Mouse (Mus musculus) forebrain, embryonic 16.5 days (tissue): ENCODE measurements around the gene Snx9. TPM values are rescaled to one million over a fixed set of nuclear protein-coding genes. Genes with fewer than 3 reads are reported as not detected.
A peak's percentile ranks its signal among the peaks of the same experiment; 100 is the strongest.

ENCODE experiments used
- ATAC-seq: fragments of 200-750 bp; cut with Nextera tagmentation; 2 replicates; pipeline ENCODE4 v1.8.0; 2017; ENCODE audit warnings: mild to moderate bottlenecking, moderate library complexity
- H3K27ac ChIP-seq: fragments of 300-500 bp; sonication (generic); 2 replicates; pipeline ENCODE4 v1.5.1; 2014; ENCODE audit warnings: low read length, control low read depth
- H3K27me3 ChIP-seq: fragments of 300-500 bp; sonication (generic); replicated peaks from 2 replicates; pipeline ENCODE4 v1.6.1; 2014; ENCODE audit warnings: low read length; ENCODE audit not compliant: control insufficient read depth, insufficient read depth
- H3K36me3 ChIP-seq: fragments of 300-500 bp; sonication (generic); 2 replicates; pipeline ENCODE4 v1.6.1; 2014; ENCODE audit not compliant: control insufficient read depth, insufficient read depth
- H3K4me1 ChIP-seq: fragments of 300-500 bp; sonication (generic); replicated peaks from 2 replicates; pipeline ENCODE4 v1.6.1; 2014; ENCODE audit warnings: low read length; ENCODE audit not compliant: control insufficient read depth, insufficient read depth
- H3K4me2 ChIP-seq: fragments of 300-500 bp; sonication (generic); 2 replicates; pipeline ENCODE4 v1.6.1; 2014; ENCODE audit warnings: mild to moderate bottlenecking, low read length, control low read depth
- H3K4me3 ChIP-seq: fragments of 300-500 bp; sonication (generic); replicated peaks from 2 replicates; pipeline ENCODE4 v1.5.1; 2014; ENCODE audit warnings: mild to moderate bottlenecking, low read length, control low read depth
- H3K9ac ChIP-seq: fragments of 300-500 bp; sonication (generic); replicated peaks from 2 replicates; pipeline ENCODE4 v1.6.1; 2014; ENCODE audit warnings: low read depth, low read length, control low read depth
- H3K9me3 ChIP-seq: fragments of 300-500 bp; sonication (generic); 2 replicates; pipeline ENCODE4 v1.6.1; 2016; ENCODE audit warnings: low read length; ENCODE audit not compliant: control insufficient read depth
- WGBS: fragments of 180-500 bp; shearing (Covaris S2); extraction: QIAGEN DNeasy Blood & Tissue Kit; methylation state at CpG from one replicate; pipeline ENCODE4 v1.1.7; 2014; 5-methylcytosine and 5-hydroxymethylcytosine counted together
- polyA plus RNA-seq: library from polyadenylated mRNA; unstranded; fragments of >200 nt; fragmentation: Nextera tagmentation; extraction: Ambion mirVana; gene quantifications from 2 replicates; pipeline ENCODE4 v1.2.1, GENCODE M21; 2015

Gene Snx9
- polyA plus RNA-seq, 1 experiment from 2014 or later = 4.5 TPM

GRCm38 (mm10) chr17:5850031-5850430 lies 8.9 kb downstream of the Snx9 start:
- Histone ChIP-seq H3K9me3 (no peaks in the 10 kb centered on the region), H3K9ac (no peak overlapping the region), H3K4me3 (no peak overlapping the region), H3K36me3 (no peaks in the 10 kb centered on the region), H3K4me2 (no peak overlapping the region), H3K27me3 (no peaks in the 10 kb centered on the region), H3K27ac (no peak overlapping the region), H3K4me1 (peaks cover 9% of the 10 kb centered on the region)
- ATAC-seq = no peak
- 94% methylated on average over 3 of the region's 3 CpGs for WGBS

GRCm38 (mm10) chr17:5850476-5850875 lies 9.3 kb downstream of the Snx9 start:
- ATAC-seq = no peak
- no peak overlapping the region for H3K27ac ChIP-seq
- H3K4me2 ChIP-seq = no peak overlapping the region
- no peaks in the 10 kb centered on the region for H3K27me3 ChIP-seq
- no peaks in the 10 kb centered on the region for H3K36me3 ChIP-seq
- H3K9ac ChIP-seq = no peak overlapping the region
- WGBS = 93% methylated on average over 3 of the region's 3 CpGs
- H3K4me3 ChIP-seq = no peak overlapping the region
- H3K9me3 ChIP-seq = no peaks in the 10 kb centered on the region
- peaks cover 9% of the 10 kb centered on the region for H3K4me1 ChIP-seq

- 95% methylated on average over 13 of the region's 13 CpGs for WGBS
- Histone ChIP-seq H3K4me1 (peaks cover 9% of the 10 kb centered on the region), H3K9me3 (no peaks in the 10 kb centered on the region), H3K27me3 (no peaks in the 10 kb centered on the region), H3K4me3 (no peak overlapping the region), H3K4me2 (no peak overlapping the region), H3K27ac (no peak overlapping the region), H3K9ac (no peak overlapping the region), H3K36me3 (no peaks in the 10 kb centered on the region)
- no peak for ATAC-seq
These were observed 12.8 kb downstream of the Snx9 start for GRCm38 (mm10) chr17:5853936-5854335.

- no peak overlapping the region for H3K4me3 ChIP-seq
- no peaks in the 10 kb centered on the region for H3K27me3 ChIP-seq
- no peaks in the 10 kb centered on the region for H3K4me1 ChIP-seq
- no peak overlapping the region for H3K9ac ChIP-seq
- H3K9me3 ChIP-seq = no peaks in the 10 kb centered on the region
- no peak overlapping the region for H3K4me2 ChIP-seq
- ATAC-seq = no peak
- H3K36me3 ChIP-seq = no peaks in the 10 kb centered on the region
- no peak overlapping the region for H3K27ac ChIP-seq
These were observed 14.4 kb downstream of the Snx9 start for GRCm38 (mm10) chr17:5855560-5855959.

- no peak overlapping the region for H3K9ac ChIP-seq
- H3K4me2 ChIP-seq = no peak overlapping the region
- WGBS = 87% methylated on average over 7 of the region's 7 CpGs
- H3K9me3 ChIP-seq = no peaks in the 10 kb centered on the region
- no peak overlapping the region for H3K27ac ChIP-seq
- H3K4me3 ChIP-seq = no peak overlapping the region
- ATAC-seq = no peak
- no peaks in the 10 kb centered on the region for H3K36me3 ChIP-seq
- no peaks in the 10 kb centered on the region for H3K27me3 ChIP-seq
- no peaks in the 10 kb centered on the region for H3K4me1 ChIP-seq
These were observed 15.3 kb downstream of the Snx9 start for GRCm38 (mm10) chr17:5856426-5856825.

DNA sequence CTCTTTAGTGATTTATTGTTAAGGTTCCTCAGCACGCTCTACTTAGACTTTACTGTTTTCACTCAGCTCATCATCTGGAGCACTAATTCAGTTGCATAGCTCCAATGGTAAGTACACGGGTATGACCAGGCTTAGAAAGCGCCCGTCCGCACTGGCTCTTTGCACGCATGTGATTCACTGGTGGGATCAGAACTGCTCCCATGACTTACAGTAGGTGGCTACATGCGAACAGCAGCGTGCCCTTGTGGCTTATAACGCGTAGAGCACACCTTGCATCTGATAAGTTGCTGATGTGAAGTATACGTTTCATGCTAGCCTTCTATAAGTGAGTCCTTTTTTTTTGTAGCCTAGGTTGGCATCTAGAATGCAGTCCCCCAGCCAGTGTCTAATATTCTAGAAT lies 16.1 kb downstream of the Snx9 start:
- Histone ChIP-seq H3K36me3 (no peaks in the 10 kb centered on the region), H3K4me2 (no peak overlapping the region), H3K4me1 (peaks cover 2% of the 10 kb centered on the region), H3K4me3 (no peak overlapping the region), H3K9me3 (no peaks in the 10 kb centered on the region), H3K27ac (no peak overlapping the region), H3K27me3 (no peaks in the 10 kb centered on the region), H3K9ac (no peak overlapping the region)
- ATAC-seq = no peak
- WGBS = 96% methylated on average over 11 of the region's 11 CpGs

- no peaks in the 10 kb centered on the region for H3K36me3 ChIP-seq
- no peak overlapping the region for H3K4me3 ChIP-seq
- H3K27me3 ChIP-seq = no peaks in the 10 kb centered on the region
- H3K27ac ChIP-seq = no peak overlapping the region
- H3K4me2 ChIP-seq = no peak overlapping the region
- 75% methylated on average over 8 of the region's 8 CpGs for WGBS
- no peak for ATAC-seq
- H3K4me1 ChIP-seq = peaks cover 9% of the 10 kb centered on the region
- no peak overlapping the region for H3K9ac ChIP-seq
- H3K9me3 ChIP-seq = no peaks in the 10 kb centered on the region
These were observed 17.1 kb downstream of the Snx9 start for GRCm38 (mm10) chr17:5858209-5858608.

DNA sequence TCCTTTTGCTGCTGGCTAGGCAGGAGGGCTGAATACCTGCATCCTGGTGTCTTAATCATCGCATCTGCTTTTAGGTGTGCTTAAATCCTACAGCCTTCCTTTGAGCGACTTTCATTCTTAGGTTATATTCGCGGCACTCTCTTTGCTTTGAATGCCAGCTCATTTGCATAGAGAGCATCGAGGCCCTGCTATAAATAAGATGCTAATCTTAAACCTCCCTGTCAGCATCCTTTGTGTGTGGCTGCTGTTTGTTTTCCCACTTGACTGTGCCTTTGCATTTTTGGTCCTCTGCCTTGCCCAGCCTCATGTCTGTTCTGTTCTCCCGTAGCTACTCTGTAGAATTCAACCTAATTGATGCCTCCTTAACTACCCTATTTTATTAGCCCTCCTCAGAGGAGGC lies 21.2 kb downstream of the Snx9 start:
- Histone ChIP-seq H3K4me2 (peak overlapping the region; percentile 11; the same call in 1 of the 2 replicates), H3K4me3 (no peak overlapping the region), H3K27ac (no peak overlapping the region), H3K9ac (0 out of 2 replicates have a peak overlapping the region, but pooled peaks have one; percentile 17), H3K27me3 (no peaks in the 10 kb centered on the region), H3K36me3 (no peaks in the 10 kb centered on the region), H3K9me3 (no peaks in the 10 kb centered on the region), H3K4me1 (peaks cover 9% of the 10 kb centered on the region)
- WGBS = under 1% methylated on average over 6 of the region's 6 CpGs
- peak; percentile 59; the same call in 1 of the 2 replicates for ATAC-seq

DNA sequence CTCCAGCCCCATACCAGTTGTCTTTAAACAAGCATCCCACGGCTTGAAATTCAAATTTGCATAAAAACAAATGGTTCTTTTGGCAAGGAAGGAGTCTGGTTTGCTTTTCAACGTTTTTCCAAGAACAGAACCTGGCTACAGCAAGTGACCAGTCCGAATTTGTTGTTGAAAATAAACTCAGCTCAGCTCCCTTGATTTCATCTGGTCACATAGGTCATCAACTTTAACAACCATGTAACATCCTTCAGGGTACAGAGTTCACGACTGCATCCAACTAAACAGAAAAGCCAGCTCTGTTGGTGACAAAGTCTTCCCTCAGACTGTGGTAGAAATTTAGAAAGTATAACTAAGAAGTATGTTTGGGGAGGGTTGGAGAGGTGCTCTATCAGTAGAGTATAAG lies 21.7 kb downstream of the Snx9 start:
- no peak overlapping the region for H3K27ac ChIP-seq
- H3K4me2 ChIP-seq = no peak overlapping the region
- H3K9ac ChIP-seq = no peak overlapping the region
- no peaks in the 10 kb centered on the region for H3K27me3 ChIP-seq
- no peaks in the 10 kb centered on the region for H3K36me3 ChIP-seq
- H3K4me1 ChIP-seq = peaks cover 9% of the 10 kb centered on the region
- no peak overlapping the region for H3K4me3 ChIP-seq
- no peak for ATAC-seq
- 27% methylated on average over 4 of the region's 4 CpGs for WGBS
- no peaks in the 10 kb centered on the region for H3K9me3 ChIP-seq

DNA sequence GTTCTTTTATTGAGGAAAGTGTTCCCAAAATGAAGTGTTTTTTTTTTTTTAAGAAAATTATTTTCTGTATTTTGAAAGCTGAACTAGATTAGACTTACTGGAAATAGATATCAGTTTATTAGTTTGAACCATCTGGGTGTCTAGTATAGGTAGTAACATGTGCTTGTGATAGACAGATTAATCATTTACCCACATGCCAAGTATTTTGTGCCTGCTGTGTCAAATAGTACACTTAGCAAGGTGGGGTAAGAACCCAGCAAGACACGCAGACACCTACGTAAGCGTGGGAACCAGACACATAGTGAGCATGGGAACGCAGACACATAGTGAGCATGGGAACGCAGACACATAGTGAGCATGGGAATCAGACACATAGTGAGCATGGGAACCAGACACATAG lies 22.6 kb downstream of the Snx9 start:
- H3K4me3 ChIP-seq = no peak overlapping the region
- no peak for ATAC-seq
- H3K9ac ChIP-seq = no peak overlapping the region
- H3K36me3 ChIP-seq = no peaks in the 10 kb centered on the region
- no peaks in the 10 kb centered on the region for H3K9me3 ChIP-seq
- peaks cover 9% of the 10 kb centered on the region for H3K4me1 ChIP-seq
- WGBS = 97% methylated on average over 5 of the region's 5 CpGs
- no peak overlapping the region for H3K27ac ChIP-seq
- H3K27me3 ChIP-seq = no peaks in the 10 kb centered on the region
- no peak overlapping the region for H3K4me2 ChIP-seq
